Mouse (Mus musculus): ENCODE measurements at regions not wholly inside any gene's neighbourhood (a gene's known extent, or its start where the extent isn't known, plus 50 kb on each side); places are given as distances from the start of the nearest gene placed in this dataset.

GRCm38 (mm10) chr8:17700362-17700761 is 1277.7 kb downstream of the Defb40 start:
- no peak overlapping the region for H3K4me2 ChIP-seq
- H3K4me1 ChIP-seq (replicated peaks; ENCODE audit: control insufficient read depth, insufficient read depth, low read length): no peaks in the 10 kb centered on the region
- ATAC-seq (replicated peaks; ENCODE audit: low FRiP score) (no peak), DNase-seq (ENCODE audit: low spot score) (no peak)
- H3K9ac ChIP-seq (ENCODE audit: low read depth, low read length): no peak overlapping the region
- H3K27me3 ChIP-seq (replicated peaks; ENCODE audit: control insufficient read depth, insufficient read depth, low read length): no peaks in the 10 kb centered on the region
- H3K36me3 ChIP-seq (ENCODE audit: control insufficient read depth, insufficient read depth, low read length): no peaks in the 10 kb centered on the region
- H3K4me3 ChIP-seq (ENCODE audit: low read depth, low read length): no peak overlapping the region
- no peak overlapping the region for H3K27ac ChIP-seq (ENCODE audit: low read depth, low read length)
- 57% methylated on average over 3 of the region's 3 CpGs for WGBS
- peaks cover 3% of the 10 kb centered on the region; the same call in 1 of the 2 replicates for H3K9me3 ChIP-seq (ENCODE audit: control insufficient read depth, low read length)

GRCm38 (mm10) chr8:17690074-17690848 is 1287.8 kb downstream of the Defb40 start:
- Histone ChIP-seq H3K9ac (ENCODE audit: low read depth, low read length) (no peak overlapping the region), H3K27ac (ENCODE audit: low read depth, low read length) (no peak overlapping the region), H3K4me3 (ENCODE audit: low read depth, low read length) (no peak overlapping the region), H3K4me1 (replicated peaks; ENCODE audit: control insufficient read depth, insufficient read depth, low read length) (no peaks in the 10 kb centered on the region), H3K9me3 (ENCODE audit: control insufficient read depth, low read length) (no peaks in the 10 kb centered on the region), H3K27me3 (replicated peaks; ENCODE audit: control insufficient read depth, insufficient read depth, low read length) (no peaks in the 10 kb centered on the region), H3K4me2 (no peak overlapping the region), H3K36me3 (ENCODE audit: control insufficient read depth, insufficient read depth, low read length) (no peaks in the 10 kb centered on the region)
- no peak for DNase-seq (ENCODE audit: low spot score)
- 71% methylated on average over 4 of the region's 4 CpGs for WGBS
- ATAC-seq (replicated peaks; ENCODE audit: low FRiP score): no peak

GRCm38 (mm10) chr8:17689641-17690040 is 1288.4 kb downstream of the Defb40 start:
- Histone ChIP-seq H3K9ac (ENCODE audit: low read depth, low read length) (no peak overlapping the region), H3K27ac (ENCODE audit: low read depth, low read length) (no peak overlapping the region), H3K27me3 (replicated peaks; ENCODE audit: control insufficient read depth, insufficient read depth, low read length) (no peaks in the 10 kb centered on the region), H3K4me1 (replicated peaks; ENCODE audit: control insufficient read depth, insufficient read depth, low read length) (no peaks in the 10 kb centered on the region), H3K36me3 (ENCODE audit: control insufficient read depth, insufficient read depth, low read length) (no peaks in the 10 kb centered on the region), H3K9me3 (ENCODE audit: control insufficient read depth, low read length) (no peaks in the 10 kb centered on the region), H3K4me2 (no peak overlapping the region), H3K4me3 (ENCODE audit: low read depth, low read length) (no peak overlapping the region)
- ATAC-seq (replicated peaks; ENCODE audit: low FRiP score) (no peak), DNase-seq (ENCODE audit: low spot score) (no peak)
- 93% methylated on average over 3 of the region's 3 CpGs for WGBS

GRCm38 (mm10) chr8:17687084-17687483 is 1291.0 kb downstream of the Defb40 start:
- Histone ChIP-seq H3K36me3 (ENCODE audit: control insufficient read depth, insufficient read depth, low read length) (no peaks in the 10 kb centered on the region), H3K9me3 (ENCODE audit: control insufficient read depth, low read length) (no peaks in the 10 kb centered on the region), H3K9ac (ENCODE audit: low read depth, low read length) (no peak overlapping the region), H3K27ac (ENCODE audit: low read depth, low read length) (no peak overlapping the region), H3K4me1 (replicated peaks; ENCODE audit: control insufficient read depth, insufficient read depth, low read length) (no peaks in the 10 kb centered on the region), H3K4me3 (ENCODE audit: low read depth, low read length) (no peak overlapping the region), H3K4me2 (no peak overlapping the region), H3K27me3 (replicated peaks; ENCODE audit: control insufficient read depth, insufficient read depth, low read length) (no peaks in the 10 kb centered on the region)
- 75% methylated on average over 3 of the region's 3 CpGs for WGBS
- ATAC-seq (replicated peaks; ENCODE audit: low FRiP score): no peak
- no peak for DNase-seq (ENCODE audit: low spot score)

GRCm38 (mm10) chr8:17664371-17665141 is 1313.5 kb downstream of the Defb40 start:
- H3K27ac ChIP-seq (ENCODE audit: low read depth, low read length): no peak overlapping the region
- DNase-seq (ENCODE audit: low spot score) (no peak), ATAC-seq (replicated peaks; ENCODE audit: low FRiP score) (no peak)
- H3K27me3 ChIP-seq (replicated peaks; ENCODE audit: control insufficient read depth, insufficient read depth, low read length): no peaks in the 10 kb centered on the region
- WGBS: 70% methylated on average over 6 of the region's 6 CpGs
- no peaks in the 10 kb centered on the region for H3K36me3 ChIP-seq (ENCODE audit: control insufficient read depth, insufficient read depth, low read length)
- H3K4me3 ChIP-seq (ENCODE audit: low read depth, low read length): no peak overlapping the region
- H3K9ac ChIP-seq (ENCODE audit: low read depth, low read length): no peak overlapping the region
- no peaks in the 10 kb centered on the region for H3K9me3 ChIP-seq (ENCODE audit: control insufficient read depth, low read length)
- H3K4me1 ChIP-seq (replicated peaks; ENCODE audit: control insufficient read depth, insufficient read depth, low read length): no peaks in the 10 kb centered on the region
- H3K4me2 ChIP-seq: no peak overlapping the region

GRCm38 (mm10) chr8:17659753-17660361 is 1318.2 kb downstream of the Defb40 start:
- H3K27me3 ChIP-seq (replicated peaks; ENCODE audit: control insufficient read depth, insufficient read depth, low read length): no peaks in the 10 kb centered on the region
- WGBS: 81% methylated on average over 6 of the region's 6 CpGs
- ATAC-seq (replicated peaks; ENCODE audit: low FRiP score): no peak
- no peaks in the 10 kb centered on the region for H3K9me3 ChIP-seq (ENCODE audit: control insufficient read depth, low read length)
- no peak overlapping the region for H3K4me2 ChIP-seq
- H3K4me3 ChIP-seq (ENCODE audit: low read depth, low read length): no peak overlapping the region
- H3K36me3 ChIP-seq (ENCODE audit: control insufficient read depth, insufficient read depth, low read length): no peaks in the 10 kb centered on the region
- H3K4me1 ChIP-seq (replicated peaks; ENCODE audit: control insufficient read depth, insufficient read depth, low read length): no peaks in the 10 kb centered on the region
- H3K9ac ChIP-seq (ENCODE audit: low read depth, low read length): no peak overlapping the region
- DNase-seq (ENCODE audit: low spot score): no peak
- no peak overlapping the region for H3K27ac ChIP-seq (ENCODE audit: low read depth, low read length)

- Histone ChIP-seq H3K27me3 (replicated peaks; ENCODE audit: control insufficient read depth, insufficient read depth, low read length) (no peaks in the 10 kb centered on the region), H3K4me2 (no peak overlapping the region), H3K4me3 (ENCODE audit: low read depth, low read length) (no peak overlapping the region), H3K4me1 (replicated peaks; ENCODE audit: control insufficient read depth, insufficient read depth, low read length) (no peaks in the 10 kb centered on the region), H3K27ac (ENCODE audit: low read depth, low read length) (no peak overlapping the region), H3K36me3 (ENCODE audit: control insufficient read depth, insufficient read depth, low read length) (no peaks in the 10 kb centered on the region), H3K9ac (ENCODE audit: low read depth, low read length) (no peak overlapping the region), H3K9me3 (ENCODE audit: control insufficient read depth, low read length) (no peaks in the 10 kb centered on the region)
- ATAC-seq (replicated peaks; ENCODE audit: low FRiP score) (no peak), DNase-seq (ENCODE audit: low spot score) (no peak)
- WGBS: 12% methylated on average over 2 of the region's 2 CpGs
Measured at GRCm38 (mm10) chr8:17653786-17654185, 1324.3 kb downstream of the Defb40 start.

GRCm38 (mm10) chr8:17647559-17647958 is 1330.5 kb downstream of the Defb40 start:
- Histone ChIP-seq H3K9ac (ENCODE audit: low read depth, low read length) (no peak overlapping the region), H3K4me3 (ENCODE audit: low read depth, low read length) (no peak overlapping the region), H3K27ac (ENCODE audit: low read depth, low read length) (no peak overlapping the region), H3K4me2 (no peak overlapping the region), H3K4me1 (replicated peaks; ENCODE audit: control insufficient read depth, insufficient read depth, low read length) (no peaks in the 10 kb centered on the region), H3K9me3 (ENCODE audit: control insufficient read depth, low read length) (no peaks in the 10 kb centered on the region), H3K36me3 (ENCODE audit: control insufficient read depth, insufficient read depth, low read length) (no peaks in the 10 kb centered on the region), H3K27me3 (replicated peaks; ENCODE audit: control insufficient read depth, insufficient read depth, low read length) (no peaks in the 10 kb centered on the region)
- DNase-seq (ENCODE audit: low spot score) (no peak), ATAC-seq (replicated peaks; ENCODE audit: low FRiP score) (no peak)

Data from liver, embryonic 11.5 days (tissue).